Mouse (Mus musculus): Measurements from ENCODE around the gene Cic. TPM values are rescaled to one million over a fixed set of nuclear protein-coding genes. Genes with fewer than 3 reads are reported as not detected.

Gene Cic
- total RNA-seq, 2 experiments from 2014 or later = 29.0 to 30.4 TPM

DNA sequence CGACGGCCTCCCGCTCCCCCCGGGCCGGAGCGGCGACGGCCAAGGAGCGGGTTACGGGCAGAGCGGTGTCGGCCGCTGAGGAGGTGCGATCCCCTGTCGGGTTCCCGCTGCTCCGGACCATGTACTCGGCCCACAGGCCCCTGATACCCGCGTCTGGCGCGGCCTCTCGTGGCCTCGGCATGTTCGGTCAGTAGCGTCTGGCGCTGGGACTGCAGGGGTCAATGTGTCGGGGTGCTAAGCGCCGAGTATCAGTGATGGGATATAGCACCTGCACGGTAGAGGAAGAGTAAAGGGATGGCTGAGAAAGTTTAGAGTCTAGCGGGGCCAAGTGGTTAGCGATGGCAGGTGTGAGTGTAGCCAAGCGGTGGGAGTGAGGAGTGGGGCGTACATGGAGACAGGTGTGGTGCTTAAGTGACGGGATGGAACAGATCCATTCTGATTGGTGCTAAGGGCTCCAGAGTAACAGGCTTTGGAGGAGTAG, 15.3 kb downstream of the Cic start:
- DNase-seq = peak; percentile 62

DNA sequence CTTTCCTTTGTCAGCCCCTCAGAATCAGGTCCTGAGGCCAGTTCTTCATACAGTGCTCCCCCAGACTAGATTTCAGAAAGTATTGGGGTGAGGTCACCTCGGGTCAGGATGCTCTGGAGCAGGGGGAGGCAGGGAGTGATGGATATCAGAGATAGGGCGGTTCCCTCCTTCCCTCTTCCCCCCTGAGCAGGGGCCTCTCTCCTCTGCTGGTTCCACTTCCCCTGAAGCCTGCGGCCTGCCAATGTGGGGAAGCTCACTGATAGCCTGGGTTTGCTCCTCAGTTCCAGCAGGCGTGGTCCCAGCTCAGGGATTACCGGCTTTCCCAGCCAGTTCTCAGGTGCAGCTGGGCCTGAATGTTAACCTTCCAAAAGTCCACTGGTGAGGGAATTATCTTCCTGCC, 16.1 kb downstream of the Cic start:
- no peak for DNase-seq

- DNase-seq = no peak
These were observed 16.7 kb downstream of the Cic start for GRCm38 (mm10) chr7:25284171-25284570.

- DNase-seq = no peak
These were observed 17.3 kb downstream of the Cic start for GRCm38 (mm10) chr7:25284766-25285165.

GRCm38 (mm10) chr7:25285511-25286238, 18.2 kb downstream of the Cic start:
- DNase-seq = no peak

DNA sequence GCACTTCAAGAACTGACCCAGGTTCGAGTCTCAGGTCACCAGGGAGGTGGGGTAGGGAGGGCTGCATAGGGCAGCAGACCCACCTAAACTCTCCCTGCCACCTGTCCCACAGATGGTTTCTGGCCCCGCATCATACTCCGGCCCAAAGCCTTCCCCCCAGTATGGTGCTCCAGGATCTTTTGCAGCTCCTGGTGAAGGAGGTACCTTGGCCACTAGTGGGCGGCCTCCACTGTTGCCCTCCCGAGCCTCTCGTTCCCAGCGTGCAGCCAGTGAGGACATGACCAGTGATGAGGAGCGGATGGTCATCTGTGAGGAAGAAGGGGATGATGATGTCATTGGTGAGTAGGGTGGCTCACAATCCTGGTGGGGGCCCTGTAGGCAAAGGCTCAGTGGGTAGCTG, 19.5 kb downstream of the Cic start:
- DNase-seq = no peak

GRCm38 (mm10) chr7:25288011-25288410, 20.5 kb downstream of the Cic start:
- no peak for DNase-seq

- no peak for DNase-seq
These were observed 21.2 kb downstream of the Cic start for GRCm38 (mm10) chr7:25288721-25289120.

GRCm38 (mm10) chr7:25289925-25290324, 22.4 kb downstream of the Cic start:
- DNase-seq = no peak

DNA sequence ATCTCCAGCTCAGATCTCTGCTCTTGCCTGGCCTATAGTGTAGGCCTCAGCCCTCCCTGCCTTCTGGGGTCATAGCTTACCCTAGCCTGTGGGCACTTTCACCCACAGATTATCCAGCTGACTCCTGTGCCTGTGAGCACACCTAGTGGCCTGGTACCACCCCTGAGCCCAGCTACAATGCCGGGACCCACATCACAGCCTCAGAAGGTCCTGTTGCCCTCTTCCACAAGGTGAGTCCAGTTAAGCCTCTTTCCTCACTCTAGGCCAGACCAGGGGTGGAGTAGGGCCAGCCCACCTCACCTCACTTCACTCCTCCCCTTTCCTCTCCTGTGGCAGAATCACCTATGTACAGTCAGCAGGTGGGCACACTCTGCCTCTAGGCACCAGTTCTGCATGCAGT, 23.0 kb downstream of the Cic start:
- no peak for DNase-seq

DNA sequence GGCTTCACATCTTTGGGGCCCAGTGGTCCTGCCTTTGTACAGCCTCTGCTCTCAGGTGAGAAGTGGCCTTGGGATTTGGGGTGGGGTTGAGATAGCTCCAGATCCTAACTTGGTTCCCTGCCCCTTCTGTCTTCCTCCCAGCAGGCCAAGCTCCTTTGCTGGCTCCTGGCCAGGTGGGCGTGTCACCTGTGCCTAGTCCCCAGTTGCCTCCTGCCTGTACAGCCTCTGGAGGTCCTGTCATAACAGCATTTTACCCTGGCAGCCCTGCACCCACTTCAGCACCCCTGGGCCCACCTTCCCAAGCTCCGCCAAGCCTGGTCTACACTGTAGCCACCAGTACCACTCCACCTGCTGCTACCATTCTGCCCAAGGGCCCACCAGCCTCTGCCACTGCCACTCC, 23.4 kb downstream of the Cic start:
- DNase-seq = no peak

- DNase-seq = no peak
These were observed 24.6 kb downstream of the Cic start for GRCm38 (mm10) chr7:25292107-25292506.

GRCm38 (mm10) chr7:25293191-25293739, 25.8 kb downstream of the Cic start:
- DNase-seq = no peak

DNA sequence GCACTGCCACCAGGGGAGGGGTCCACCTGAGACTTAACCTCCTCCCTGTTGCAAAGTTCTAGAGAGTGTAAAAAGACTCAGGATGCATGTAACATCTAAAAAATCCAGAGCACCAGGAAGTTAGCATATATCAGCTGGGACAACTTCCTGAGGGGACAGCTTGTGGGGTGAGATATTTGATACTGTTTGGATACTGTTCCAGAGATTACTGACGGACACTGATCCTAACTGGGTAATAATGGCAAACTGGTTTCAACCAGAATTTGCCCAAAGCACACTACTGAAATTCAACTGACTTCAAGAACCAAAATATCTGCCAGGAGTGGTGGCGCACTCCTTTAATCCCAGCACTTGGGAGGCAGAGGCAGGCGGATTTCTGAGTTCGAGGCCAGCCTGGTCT, 27.0 kb downstream of the Cic start:
- DNase-seq = no peak

GRCm38 (mm10) chr7:25294960-25295722, 27.6 kb downstream of the Cic start:
- DNase-seq = no peak

GRCm38 (mm10) chr7:25296945-25297453, 29.5 kb downstream of the Cic start:
- no peak for DNase-seq

DNA sequence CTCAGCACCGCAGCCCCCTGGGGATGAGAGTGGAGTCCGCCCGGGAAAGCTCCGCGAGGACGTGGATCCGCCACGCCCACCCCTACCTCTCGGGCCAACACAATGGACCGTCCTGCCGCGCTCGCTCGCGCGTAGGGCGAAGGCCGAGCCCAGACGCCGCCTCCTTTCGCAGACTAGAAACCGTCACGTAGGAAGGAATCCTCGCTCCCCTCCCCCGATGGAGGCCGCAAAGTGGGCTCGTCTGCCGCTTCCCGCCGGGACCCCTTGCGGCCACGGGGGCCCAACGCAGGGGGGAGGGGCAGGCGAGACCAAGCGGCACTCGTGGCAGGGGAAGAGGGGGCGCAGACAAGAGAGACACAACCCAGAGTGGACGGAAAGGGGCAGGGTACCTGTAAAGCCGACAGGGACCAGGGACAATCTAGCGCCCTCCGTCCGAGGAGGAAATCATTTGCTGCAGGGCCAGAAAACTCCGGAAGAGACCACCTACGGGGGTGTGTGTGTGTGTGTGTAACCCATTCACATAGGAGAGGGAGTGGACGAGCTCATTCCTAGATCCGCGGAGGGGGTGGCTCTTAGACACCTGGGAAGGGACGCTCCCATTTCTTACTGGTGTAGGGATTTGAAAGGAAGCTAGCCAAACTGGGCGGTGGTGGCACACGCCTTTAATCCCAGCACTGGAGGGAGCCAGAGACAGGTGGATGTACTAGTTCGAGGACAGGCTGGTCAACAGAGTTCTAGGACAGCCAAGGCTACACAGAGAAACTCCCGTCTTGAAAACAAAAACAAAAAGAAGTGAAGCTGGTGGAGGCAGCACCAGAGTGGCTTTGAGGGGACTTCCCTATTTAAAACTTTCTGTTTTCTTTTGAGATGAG, 30.2 kb downstream of the Cic start, which contains the start of gene Pafah1b3:
Pafah1b3 (minus strand) TSS at position 533 of the 872 bp plus-strand sequence.
- DNase-seq = peak; percentile 56

GRCm38 (mm10) chr7:25301063-25301462, 33.6 kb downstream of the Cic start, which contains the start of gene Prr19:
Gene Prr19, plus strand, starts transcription at chr7:25301411.
- DNase-seq = no peak

- DNase-seq = no peak
These were observed 35.6 kb downstream of the Cic start for GRCm38 (mm10) chr7:25303003-25303684.

- DNase-seq = no peak
These were observed 36.1 kb downstream of the Cic start for GRCm38 (mm10) chr7:25303685-25304006.

- DNase-seq = no peak
These were observed 38.0 kb downstream of the Cic start for GRCm38 (mm10) chr7:25305481-25305880.
